Mouse (Mus musculus) adipocyte (in vitro differentiated cells): ENCODE measurements at regions not wholly inside any gene's neighbourhood (a gene's known extent, or its start where the extent isn't known, plus 50 kb on each side); places are given as distances from the start of the nearest gene placed in this dataset.
"Not testable (repeated sequence)": the region's sequence is repeated elsewhere in the genome, so short reads cannot be mapped to it uniquely, and the experiment has no call there.

Source experiments
- DNase-seq: peaks from one replicate; pipeline ENCODE4 v3.0.0-alpha.2; 2016; ENCODE audit warnings: low spot score

DNA sequence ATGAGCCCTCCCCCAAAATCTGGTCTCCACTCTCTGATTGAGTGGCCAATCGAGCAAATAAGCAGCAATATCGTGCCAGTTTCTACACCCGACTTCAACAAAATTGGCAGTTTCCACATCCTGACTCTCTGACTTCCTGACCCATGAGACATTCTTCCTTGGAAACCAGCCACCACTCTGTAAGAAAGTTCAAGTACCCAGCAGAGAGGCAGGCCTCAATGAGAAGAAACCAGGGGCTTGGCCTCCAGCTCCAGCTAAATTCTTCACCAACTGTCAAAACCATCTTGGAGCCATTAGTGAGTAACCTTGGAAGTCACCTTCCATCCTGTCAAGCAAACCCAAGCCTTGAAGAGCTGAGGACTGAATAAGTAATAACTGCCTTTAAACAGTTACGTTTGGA is 162.7 kb upstream of the Intu start:
- DNase-seq = peak; percentile 73

DNA sequence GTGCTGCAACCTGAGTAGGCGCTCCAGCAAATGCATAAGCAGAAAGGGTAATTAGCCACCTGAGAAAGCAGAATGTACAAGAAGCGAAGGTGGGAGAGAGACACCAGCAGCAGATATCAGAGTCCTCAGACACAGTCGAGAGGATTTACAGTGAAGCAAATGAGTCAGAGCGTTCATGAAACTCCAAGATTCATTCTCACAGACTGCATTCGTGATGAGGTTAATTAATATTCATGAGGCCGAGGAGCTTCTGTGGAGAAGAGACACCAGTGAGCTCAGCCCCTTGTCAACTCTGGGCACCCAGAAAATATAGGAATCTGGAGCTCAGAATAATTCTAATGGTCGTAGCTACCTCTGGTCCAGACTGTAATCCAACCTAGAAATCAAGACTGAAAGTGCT is 159.7 kb upstream of the Intu start:
- DNase-seq = no peak

DNA sequence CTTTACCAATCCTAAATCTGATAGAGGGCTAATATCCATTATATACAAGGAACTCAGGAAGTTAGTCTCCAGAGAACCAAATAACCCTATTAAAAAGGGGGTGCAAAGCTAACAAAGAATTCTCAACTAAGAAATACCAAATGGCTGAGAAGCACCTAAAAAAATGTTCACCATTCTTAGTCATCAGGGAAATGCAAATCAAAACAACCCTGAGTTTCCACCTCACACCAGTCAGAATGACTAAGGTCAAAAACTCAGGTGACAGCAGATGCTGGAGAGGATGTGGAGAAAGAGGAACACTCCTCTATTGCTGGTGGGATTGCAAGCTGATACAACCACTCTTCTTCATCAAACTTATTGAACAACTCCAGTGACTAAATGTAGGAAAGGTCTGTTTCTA is 154.9 kb upstream of the Intu start:
- not testable (repeated sequence) for DNase-seq

DNA sequence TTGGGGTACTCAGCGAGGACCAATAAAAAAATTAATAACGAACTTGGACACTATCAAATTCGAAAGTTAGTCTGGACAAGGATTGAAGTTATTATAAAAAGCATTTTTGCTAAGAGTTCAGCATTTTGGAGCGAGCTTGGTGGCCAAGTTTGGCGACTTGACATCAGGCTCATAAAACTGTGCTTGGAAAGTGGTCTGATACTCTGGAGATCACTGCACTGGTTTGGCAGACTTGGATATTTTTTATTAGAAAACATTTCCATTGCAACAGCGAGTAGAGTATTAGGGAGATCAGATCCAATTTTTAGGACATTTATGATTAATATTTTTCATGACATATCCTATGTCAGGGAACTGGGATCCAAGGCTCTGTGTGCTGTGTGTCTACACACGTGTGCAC is 153.7 kb upstream of the Intu start:
- no peak for DNase-seq

DNA sequence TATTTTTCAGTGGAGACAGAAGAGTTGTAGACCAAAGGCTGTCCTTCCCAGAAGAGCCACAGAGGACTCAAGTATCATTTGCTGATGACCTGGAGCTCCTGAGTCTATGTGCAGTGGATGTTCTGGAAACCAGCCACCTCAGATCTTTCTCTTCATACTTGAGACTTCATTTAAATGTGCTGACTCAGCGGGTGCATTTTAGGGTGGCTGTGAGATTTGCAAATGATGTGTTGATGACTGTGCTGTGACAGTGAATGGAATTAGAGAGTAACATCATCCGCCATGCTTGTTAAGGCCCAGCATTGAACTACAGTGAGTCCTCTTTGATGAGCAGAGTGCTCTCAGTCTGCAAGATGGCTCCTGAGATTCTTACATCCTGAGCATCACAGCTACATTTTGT is 152.0 kb upstream of the Intu start:
- no peak for DNase-seq

DNA sequence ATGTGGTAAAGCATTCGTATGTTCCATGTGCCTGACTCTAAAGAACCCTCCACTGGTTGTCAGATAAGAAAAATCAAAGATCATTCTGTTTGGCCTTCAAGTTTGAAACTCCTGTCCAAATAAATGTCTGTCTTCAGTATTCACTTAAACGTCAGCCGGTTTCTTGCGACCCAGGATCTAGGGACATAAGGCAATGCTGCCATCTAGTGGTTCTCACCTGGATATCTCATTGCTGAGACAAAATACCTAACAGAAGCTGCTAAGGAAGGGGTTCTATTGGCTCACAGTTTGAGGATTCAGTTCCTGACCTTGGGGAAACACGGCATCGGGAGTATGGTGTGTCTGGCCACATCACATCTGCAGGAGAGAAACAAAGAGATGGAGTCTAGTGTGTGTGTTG is 139.5 kb upstream of the Intu start:
- DNase-seq = peak; percentile 81

DNA sequence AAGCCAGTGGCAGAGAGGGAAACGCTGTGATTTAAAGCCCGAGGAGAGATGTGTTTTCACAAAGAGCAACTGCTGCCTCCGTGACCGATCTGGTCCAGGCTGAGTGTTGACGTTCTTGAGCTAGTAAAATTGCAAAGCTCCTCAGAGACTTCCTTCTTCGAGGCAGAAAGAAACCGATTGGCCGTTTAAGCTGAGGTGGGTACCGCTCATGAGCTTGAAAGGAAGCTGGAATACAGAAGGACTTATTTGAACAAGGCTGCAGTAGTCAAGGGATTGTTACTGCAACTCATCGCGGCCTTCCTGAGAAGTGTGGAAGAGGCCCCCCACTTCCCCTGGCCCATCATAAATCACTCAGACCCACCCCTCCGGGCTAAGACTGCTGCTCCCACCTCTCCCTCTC is 132.9 kb upstream of the Intu start:
- no peak for DNase-seq

DNA sequence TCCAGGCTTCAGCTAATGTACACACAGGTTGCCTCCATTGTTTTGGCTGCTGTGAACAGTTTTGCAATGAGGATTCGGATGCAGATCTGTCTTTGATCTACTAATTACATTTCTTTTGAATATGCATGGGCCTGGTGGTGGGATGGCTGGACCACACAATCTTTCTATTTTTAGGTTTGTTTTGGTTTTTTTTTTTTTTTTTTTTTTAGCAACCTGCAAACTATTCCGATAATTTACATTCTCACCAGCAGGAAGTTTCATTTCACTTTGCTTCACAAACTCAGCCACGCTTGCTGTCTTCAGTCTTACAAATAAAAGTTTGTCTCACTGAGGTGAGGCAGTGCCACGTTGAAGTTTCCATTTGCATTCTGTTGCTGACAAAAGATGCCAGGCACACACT is 127.7 kb upstream of the Intu start:
- no peak for DNase-seq

DNA sequence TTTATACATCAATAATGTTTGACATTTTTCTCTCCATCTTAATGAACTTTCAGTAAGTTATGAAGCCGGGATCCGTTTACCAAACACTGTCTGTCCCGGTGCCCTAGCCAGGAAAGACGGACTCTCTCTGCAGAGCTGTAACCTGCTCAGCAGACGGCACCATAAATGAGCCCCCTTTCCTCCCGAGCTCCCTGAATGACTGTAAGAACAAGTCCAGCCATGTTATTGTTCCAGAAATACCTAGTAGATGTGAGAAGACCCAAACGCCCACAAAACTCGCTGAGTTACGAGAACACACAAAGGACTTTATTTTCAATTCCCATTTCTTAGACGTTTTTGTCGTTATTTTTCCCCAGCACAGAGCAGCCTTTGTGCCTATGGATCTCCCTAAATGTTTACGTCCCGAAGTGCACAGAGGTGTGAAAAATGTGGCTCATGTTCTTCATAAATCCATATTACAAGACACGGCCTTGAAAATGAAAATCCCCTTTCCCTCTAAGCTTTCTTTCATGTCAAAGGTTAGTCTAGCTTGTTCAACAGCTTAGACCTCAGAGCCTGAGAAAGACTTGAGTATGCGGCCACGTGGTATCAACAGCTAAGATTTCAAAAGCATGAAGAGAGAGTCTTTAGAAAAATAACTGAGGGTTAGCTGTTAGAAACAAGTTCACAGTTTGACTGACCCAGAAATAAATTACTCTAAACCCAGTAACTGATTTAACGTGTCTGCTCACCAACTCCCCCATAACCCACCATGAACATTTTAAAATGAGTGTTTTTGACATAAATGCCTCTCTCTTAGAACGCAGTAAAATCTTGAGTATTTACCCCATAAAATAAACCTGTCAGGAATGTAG is 125.8 kb upstream of the Intu start:
- no peak for DNase-seq

DNA sequence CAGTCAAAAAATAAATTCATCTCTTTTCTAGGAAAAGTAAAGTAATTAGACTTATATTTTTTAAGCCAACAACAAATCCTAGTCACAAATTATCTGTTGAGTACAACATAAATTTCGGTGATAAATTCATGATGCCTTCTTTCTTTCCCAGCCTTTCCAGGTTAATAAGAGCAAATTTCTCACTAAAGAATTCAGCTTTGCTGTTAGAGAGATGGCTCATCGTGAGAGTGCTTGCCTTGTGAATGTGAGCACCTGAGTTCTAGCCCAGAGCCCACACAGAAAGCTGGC is 125.2 kb upstream of the Intu start:
- no peak for DNase-seq

DNA sequence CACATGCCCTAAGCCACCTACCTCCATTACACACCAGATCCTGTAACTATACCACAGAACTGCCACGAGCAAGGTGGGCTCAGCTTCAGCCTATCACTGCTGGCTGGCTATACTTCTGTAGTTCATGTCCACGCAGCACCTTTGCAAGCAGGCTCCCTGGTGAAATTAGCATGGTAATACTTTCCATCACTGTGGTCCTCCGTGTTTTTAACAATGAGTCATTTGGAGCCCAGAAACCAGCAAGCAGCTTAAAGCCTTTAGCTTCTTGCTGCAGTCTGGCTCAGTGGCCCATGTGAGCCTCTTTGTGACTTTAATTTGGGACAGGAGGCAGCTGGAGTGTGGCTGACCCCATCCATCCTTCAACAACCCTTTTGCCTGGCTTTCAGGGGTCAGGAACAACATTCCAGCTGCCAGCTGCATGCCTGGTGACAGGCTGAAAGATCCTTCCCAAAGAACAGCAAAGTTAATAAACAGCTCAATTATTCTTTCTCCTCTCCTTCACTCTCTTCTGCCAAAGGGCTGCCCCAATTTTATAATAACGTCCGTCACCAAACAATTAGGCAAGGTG is 122.1 kb upstream of the Intu start:
- DNase-seq = no peak

DNA sequence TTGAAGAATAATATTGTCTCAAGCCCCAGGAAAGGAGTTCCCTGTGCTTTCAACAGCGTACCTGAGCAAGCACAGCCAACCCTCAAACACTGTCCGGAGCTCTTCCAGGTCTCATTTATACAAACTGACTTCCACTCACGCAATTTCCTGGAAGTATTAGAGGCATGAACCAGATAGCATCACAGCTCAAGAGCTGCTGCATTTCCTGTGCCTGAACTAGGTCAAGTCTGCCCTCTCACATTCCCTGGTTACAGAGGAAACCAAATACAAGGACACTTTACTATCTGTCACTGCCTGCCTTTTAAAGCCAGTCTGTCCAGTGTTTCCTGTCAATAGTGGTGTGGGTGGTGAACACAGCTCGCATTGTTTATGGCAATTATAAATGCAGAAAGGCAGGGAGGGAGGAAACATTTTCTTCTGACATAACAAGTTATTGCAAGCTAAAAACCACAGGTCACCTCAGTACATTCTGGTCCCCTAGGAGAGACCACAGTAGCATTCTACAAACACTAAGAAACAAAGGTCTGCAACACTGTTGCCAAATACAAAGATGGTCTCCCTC is 120.3 kb upstream of the Intu start:
- no peak for DNase-seq

DNA sequence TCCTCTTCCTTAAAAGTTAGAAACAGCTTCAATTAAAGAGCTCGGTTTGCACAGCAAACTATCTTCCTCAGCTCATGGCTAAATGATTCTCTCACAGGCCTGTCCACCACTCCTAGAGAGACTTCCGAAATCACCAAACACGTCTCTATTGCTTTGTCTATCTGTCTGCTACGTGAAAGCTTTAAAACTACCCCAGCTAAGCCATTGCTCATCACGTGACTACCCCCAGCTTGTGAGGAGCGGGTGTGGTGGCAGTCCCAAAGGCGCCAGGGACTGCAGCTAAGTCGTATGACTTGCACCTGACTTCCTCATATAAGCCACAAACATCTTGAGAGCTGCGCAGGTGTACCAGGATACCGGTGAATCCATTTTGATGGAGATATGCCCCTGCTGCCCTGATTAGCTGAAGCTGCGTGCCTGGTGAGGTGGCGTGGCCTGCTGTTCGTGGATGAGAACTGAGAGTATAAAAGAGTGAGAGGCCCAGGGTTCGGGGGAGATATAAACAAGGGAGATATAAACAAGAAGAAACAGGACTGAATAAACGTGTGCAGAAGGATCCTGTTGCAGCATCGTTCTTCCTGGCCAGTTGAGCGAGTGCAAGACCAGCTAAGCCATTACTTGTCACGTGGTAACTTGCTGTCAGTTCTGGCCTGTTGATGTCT is 105.8 kb upstream of the Intu start:
- DNase-seq = not testable (repeated sequence)

DNA sequence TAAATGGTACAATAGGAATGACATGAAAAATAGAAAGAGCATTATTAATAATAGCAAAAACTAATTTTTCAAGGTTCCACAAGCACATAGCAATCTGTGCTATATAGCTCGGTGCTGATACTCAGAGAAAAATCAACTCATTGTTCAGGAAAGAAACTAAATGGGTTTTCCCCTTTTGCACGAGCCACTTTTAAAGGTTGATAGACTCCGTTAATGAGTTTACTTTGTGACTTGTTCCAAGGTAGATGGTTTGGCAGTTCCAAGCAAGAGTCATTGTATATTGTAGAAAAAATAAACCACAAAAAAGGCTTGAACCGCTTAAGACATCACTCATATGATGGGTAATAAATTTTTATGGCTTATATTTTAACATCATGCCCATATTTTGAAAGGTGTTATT is 105.0 kb upstream of the Intu start:
- DNase-seq = no peak

DNA sequence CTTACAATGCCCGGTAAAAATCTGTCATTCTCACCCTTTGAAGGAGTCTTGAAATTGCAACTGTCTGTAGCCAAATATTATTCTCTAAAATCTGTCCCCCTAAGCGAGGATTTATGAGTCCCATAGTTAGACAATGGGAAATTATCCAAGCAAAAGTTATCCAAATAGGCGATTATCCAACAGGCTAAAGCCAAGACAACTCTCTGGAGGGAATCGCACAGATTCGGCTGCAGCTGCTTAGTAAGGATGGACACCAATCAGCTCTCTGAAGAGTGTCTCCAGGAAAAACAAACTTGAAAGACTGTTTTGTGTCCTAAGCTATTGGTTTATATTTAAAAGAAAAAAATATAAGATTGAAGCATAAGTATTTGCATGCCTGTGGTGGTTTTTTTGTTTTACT is 103.1 kb upstream of the Intu start:
- DNase-seq = peak; percentile 52

DNA sequence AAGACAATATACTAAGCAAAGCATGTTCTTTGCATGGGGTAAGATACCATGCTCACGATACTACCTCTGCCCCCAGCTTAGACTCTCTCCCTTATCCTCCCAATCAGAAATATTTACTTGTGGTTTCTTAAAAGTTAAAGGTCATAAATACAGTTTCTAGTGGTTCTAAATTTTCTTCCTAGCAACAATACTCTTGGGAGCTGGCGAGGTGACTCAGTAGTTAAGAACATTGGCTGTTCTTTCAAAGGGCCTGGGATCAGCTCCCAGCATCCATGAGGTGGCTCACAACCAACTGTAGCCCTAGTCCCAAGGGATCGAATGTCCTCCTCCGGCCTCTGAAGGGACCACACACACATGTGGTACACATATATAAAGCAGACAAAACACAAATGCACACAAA is 92.8 kb upstream of the Intu start:
- no peak for DNase-seq

DNA sequence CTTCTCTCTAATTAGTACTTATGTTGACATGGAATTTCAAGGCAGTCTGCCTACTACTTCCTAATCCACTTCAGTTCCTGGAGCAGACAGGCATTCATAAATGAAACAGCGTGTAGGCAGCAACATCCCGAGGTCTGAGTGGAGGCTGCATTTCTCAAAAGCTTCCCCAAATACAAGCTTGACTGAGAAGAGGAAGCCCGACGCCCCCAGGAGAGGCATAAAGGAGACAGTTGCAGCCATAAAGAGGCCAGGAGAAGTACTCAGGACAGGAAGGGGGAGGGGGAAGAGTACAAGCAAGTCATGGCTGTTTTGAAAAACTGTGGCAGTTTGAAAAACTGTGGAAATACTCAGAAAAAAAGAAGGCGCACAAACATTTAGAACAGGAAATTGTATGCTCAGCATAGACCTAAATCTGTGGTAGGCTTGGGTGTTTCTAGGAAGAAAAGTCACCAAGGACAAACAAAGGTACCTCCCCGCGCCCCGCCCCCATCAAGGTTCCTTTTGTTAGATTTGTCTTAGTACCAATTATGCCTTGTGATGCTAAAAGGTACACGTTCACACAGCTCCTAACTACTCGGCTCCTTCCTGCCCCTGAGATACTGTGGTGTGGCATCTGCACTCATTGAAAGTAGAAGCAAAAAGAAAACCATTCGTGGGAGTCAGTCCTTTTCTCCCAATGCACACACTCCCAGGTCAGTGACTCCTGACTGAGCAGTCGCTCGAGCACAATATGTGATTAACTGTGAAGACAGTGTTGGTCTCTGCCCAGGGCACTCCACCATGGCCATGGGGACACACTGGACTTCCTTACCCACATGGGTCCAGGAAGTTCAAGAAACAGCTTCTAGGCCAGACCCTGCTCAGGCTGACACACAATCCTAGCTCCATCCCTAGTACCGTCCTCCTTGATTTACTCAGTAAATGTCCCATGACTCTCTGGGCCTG is 89.7 kb upstream of the Intu start:
- DNase-seq = no peak

DNA sequence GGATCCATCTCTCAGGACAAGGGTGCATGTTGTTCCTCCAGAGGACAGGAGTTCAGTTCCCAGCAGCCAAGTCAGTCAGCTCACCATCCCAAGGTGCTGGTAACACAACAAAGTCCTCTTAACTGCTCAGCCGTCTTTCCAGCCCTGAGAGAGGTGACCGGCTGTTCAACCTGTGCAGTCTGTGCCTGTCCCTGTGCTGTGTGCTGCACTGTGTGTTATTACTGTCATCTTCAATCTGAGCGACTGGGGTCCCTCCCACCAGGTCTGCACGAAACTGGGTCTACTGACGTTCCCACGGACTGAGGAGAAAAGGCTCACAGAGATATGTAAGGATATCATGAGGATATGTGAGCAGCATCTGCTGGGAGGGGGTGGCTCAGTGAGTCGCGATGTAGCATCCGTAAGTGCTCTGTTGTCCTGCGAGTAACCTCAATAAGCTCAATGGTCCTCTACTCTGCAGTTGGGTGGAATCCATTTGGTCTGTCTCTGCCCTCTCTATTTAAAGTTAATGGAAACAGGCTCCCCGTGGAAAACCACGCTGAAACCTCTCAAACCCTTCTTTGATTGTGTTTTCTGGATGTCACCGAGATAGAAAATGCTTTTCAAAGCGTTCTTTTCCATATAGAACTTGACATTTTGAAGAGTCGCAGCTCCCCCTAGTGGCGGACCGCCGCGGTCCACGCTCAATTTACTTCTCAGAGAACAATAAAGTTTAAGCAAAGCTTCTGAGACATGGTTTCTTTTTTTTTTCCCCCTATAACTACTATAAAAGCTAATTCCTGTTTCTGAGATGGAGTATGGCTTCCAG is 87.1 kb upstream of the Intu start:
- peak; percentile 46 for DNase-seq

DNA sequence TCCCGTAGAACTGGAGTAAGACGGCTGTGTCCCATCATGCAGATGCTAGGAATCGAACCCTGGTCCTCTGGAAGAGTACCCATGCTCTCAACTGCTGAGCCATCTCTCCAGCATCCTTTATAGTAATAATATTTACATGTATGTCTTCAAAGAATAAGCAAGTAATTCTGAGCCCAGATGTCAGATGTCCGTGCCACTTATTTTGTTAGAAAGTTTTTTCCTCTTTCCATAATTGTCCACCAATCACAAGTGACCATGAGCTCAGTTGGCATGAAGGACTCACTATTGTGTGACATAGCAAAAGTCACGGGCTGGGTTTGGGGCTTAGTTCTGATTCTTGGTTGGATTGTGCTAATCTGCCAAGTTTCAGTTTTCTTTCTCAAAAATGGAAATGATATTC is 78.1 kb upstream of the Intu start:
- DNase-seq = peak; percentile 44

DNA sequence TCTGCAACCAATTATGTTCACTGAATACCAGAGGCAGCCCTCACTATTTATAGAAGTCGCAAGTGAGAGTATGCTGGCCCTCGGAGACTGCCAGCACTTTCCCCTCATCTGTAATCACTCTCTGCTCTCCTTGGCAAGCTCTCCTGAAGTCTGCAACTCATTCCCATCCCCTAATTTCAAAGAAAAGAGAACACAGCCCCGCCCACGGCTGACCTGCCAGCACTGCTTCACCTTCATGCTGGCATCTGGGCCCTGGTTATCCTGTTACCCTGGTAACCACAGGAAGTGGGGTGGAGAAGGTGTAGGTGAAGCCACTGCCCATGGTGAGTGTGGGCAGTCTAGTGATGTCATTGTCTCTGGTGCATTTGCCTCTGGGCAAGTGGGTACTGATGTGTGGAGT is 77.5 kb upstream of the Intu start:
- DNase-seq = peak; percentile 59

DNA sequence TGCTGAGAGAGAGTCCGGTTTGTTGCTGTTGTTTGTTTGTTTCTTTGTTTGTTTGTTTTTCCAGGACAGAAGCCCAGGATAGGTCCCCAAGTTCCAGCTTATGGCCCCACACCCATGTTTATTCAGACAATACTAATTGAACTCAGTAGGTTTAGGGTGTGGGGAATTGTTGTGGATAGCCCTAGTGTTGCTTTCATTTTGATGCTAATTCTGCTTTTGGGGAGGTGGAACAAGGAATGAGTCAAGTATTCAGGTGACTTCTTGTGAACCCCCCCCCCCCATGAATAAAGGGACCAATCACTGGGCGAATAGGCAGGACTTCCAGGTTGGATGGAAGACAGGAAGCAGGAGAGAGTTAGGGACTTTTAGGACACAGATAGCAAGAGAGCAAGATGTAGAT is 75.0 kb upstream of the Intu start:
- no peak for DNase-seq
